Mouse (Mus musculus) CH12.LX (cell line): Measurements from ENCODE around the gene Map7.

Experiments used
- CTCF ChIP-seq, 2 experiments: IDR thresholded peaks in 1 of 2; conservative IDR thresholded peaks in 1 of 2; 2 replicates each; pipeline ENCODE4 v1.5.1; 2011 to 2012; ENCODE audit warnings: low read depth in 2 of 2, low read length in 2 of 2, improper control_type of control experiment in 1 of 2, inconsistent platforms in 1 of 2, mild to moderate bottlenecking in 1 of 2, moderate library complexity in 1 of 2
- EP300 ChIP-seq: IDR thresholded peaks from 2 replicates; pipeline ENCODE4 v1.6.1; 2011; ENCODE audit warnings: low read length, improper control_type of control experiment
- GABPA ChIP-seq: IDR thresholded peaks from 2 replicates; pipeline ENCODE4 v1.6.1; 2012; ENCODE audit warnings: low read depth, low read length, improper control_type of control experiment, inconsistent platforms; ENCODE audit not compliant: insufficient replicate concordance
- MAX ChIP-seq: IDR thresholded peaks from 2 replicates; pipeline ENCODE4 v1.6.1; 2011; ENCODE audit warnings: low read length, improper control_type of control experiment
- MXI1 ChIP-seq: IDR thresholded peaks from 2 replicates; pipeline ENCODE4 v1.6.1; 2011; ENCODE audit warnings: mild to moderate bottlenecking, low read depth, low read length, improper control_type of control experiment
- MYC ChIP-seq: IDR thresholded peaks from 2 replicates; pipeline ENCODE4 v1.6.1; 2011; ENCODE audit warnings: low read depth, mild to moderate bottlenecking, improper control_type of control experiment, low read length
- NELFE ChIP-seq: IDR thresholded peaks from 2 replicates; pipeline ENCODE4 v1.6.1; 2011; ENCODE audit warnings: low read depth, low read length, improper control_type of control experiment
- NRF1 ChIP-seq: IDR thresholded peaks from 2 replicates; pipeline ENCODE4 v1.6.1; 2014; ENCODE audit warnings: low read depth, mild to moderate bottlenecking, inconsistent platforms, low read length, improper control_type of control experiment, moderate library complexity
- POLR2A ChIP-seq: IDR thresholded peaks from 2 replicates; pipeline ENCODE4 v1.6.1; 2011; ENCODE audit warnings: low read depth, mild to moderate bottlenecking, improper control_type of control experiment, low read length
- SIN3A ChIP-seq: IDR thresholded peaks from 2 replicates; pipeline ENCODE4 v1.6.1; 2012; ENCODE audit warnings: low read length, improper control_type of control experiment, inconsistent platforms
- USF1 ChIP-seq: IDR thresholded peaks from 2 replicates; pipeline ENCODE4 v1.6.1; 2014; ENCODE audit warnings: low read depth, mild to moderate bottlenecking, inconsistent platforms, low read length, improper control_type of control experiment
- ZNF384 ChIP-seq: IDR thresholded peaks from 2 replicates; pipeline ENCODE4 v1.6.1; 2012; ENCODE audit warnings: low read depth, low read length, improper control_type of control experiment, inconsistent platforms

- TF ChIP-seq EP300 (no peak), NRF1 (no peak), GABPA (no peak), CTCF (conservative IDR thresholded peaks at IDR 0.05 in 1 of 2, IDR thresholded peaks at IDR 0.05 in 1 of 2; ENCODE audit: low read depth in 2 of 2, low read length in 2 of 2) (no peak), SIN3A (no peak), ZNF384 (no peak), MYC (no peak), POLR2A (no peak), MAX (no peak), NELFE (no peak), MXI1 (no peak), USF1 (no peak)
Observed at GRCm38 (mm10) chr10:20220443-20221071, 72.3 kb downstream of the Map7 start.
